Mouse (Mus musculus) adrenal gland, adult 10 weeks (tissue): Measurements from ENCODE around the gene Olfr830. TPM values are rescaled to one million over a fixed set of nuclear protein-coding genes. Genes with fewer than 3 reads are reported as not detected.

Source experiments
- polyA plus RNA-seq: library from polyadenylated mRNA; stranded (reverse); fragments of 350-450 nt; fragmentation: Illumina TruSeq; extraction: RNeasy Lipid Tissue Mini Kit (QIAGEN cat#74804); gene quantifications from one replicate; pipeline ENCODE4 v1.2.3, GENCODE M21; 2014; ENCODE audit warnings: low read depth, low replicate concordance

Olfr830 gene
- polyA plus RNA-seq = not detected

DNA sequence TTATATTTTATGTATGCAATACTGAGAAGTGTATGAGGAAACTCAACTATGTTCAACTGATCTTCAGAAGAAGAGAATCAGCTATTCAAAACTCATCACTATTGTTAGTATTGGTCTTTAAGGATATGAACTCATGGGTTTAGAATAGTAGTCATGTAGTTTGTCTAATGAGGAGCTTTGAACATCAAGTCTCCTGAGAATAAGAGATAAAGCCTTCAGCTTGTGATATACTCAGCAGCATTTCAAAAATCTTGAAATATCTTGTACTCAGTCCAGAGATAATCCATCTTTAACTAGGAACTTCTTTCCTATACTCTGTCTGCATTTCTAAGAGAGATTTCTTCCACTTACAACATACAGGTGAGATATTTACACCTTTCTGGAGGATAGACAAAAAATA lies at the start of gene Olfr830:
TSS of gene Olfr830 (plus strand) at position 301 of the 400 bp plus-strand sequence.

DNA sequence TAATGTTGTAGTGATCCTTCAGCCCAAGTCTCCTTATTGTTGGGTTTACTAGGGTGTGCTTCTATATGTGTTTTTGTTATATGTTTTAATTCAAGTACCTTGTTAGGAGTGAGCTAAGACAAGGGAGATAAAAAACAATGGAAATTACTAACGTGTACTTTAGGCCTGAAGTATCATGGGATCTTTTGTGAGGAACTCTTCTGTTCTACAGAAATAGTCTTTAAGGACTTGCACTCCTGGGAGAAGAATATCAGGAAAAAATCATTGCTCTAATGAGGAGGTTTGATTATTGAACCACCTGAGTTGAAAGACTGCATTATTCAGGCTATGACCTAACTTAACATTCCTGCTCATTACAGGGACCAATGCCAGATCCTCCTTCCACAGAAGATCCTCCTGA lies 19.9 kb upstream of the Olfr830 start, which contains the start of gene Olfr829:
TSS of gene Olfr829 (plus strand) at position 301 of the 400 bp plus-strand sequence.

Other genes starting within 250 kb of the Olfr830 start
- gene Muc16, start 200.2 kb upstream of the Olfr830 start, polyA plus RNA-seq = 1.5 TPM
- gene Olfr24, start 110.7 kb upstream of the Olfr830 start, polyA plus RNA-seq = not detected
- gene Olfr828, start 55.2 kb upstream of the Olfr830 start, polyA plus RNA-seq = not detected
- not detected for gene Olfr829, start 19.8 kb upstream of the Olfr830 start, polyA plus RNA-seq
- gene Olfr832, start 62.4 kb downstream of the Olfr830 start, polyA plus RNA-seq = not detected
- not detected for gene Olfr834, start 113.3 kb downstream of the Olfr830 start, polyA plus RNA-seq
- not detected for gene Olfr835, start 158.0 kb downstream of the Olfr830 start, polyA plus RNA-seq
- gene Olfr836, start 245.7 kb downstream of the Olfr830 start, polyA plus RNA-seq = not detected